Mouse (Mus musculus) kidney, embryonic 16.5 days (tissue): ENCODE measurements around the gene Mmp9. TPM values are rescaled to one million over a fixed set of nuclear protein-coding genes. Genes with fewer than 3 reads are reported as not detected.
A peak's percentile ranks its signal among the peaks of the same experiment; 100 is the strongest.

ENCODE experiments used
- ATAC-seq: fragments of 200-750 bp; cut with Nextera tagmentation; 2 replicates; pipeline ENCODE4 v1.8.0; 2017; ENCODE audit warnings: moderate TSS enrichment; ENCODE audit not compliant: low FRiP score, low TSS enrichment
- H3K27ac ChIP-seq: fragments of 300-500 bp; sonication (generic); 2 replicates; pipeline ENCODE4 v1.5.1; 2014; ENCODE audit warnings: low read length
- H3K27me3 ChIP-seq: fragments of 300-500 bp; sonication (generic); 2 replicates; pipeline ENCODE4 v1.6.1; 2014; ENCODE audit warnings: low read length, control low read depth, mixed read lengths; ENCODE audit not compliant: insufficient read depth
- H3K36me3 ChIP-seq: fragments of 300-500 bp; sonication (generic); 2 replicates; pipeline ENCODE4 v1.6.1; 2014; ENCODE audit warnings: low read length, control low read depth, mixed read lengths; ENCODE audit not compliant: insufficient read depth
- H3K4me1 ChIP-seq: fragments of 300-500 bp; sonication (generic); 2 replicates; pipeline ENCODE4 v1.6.1; 2014; ENCODE audit warnings: low read length, control low read depth, mixed read lengths; ENCODE audit not compliant: insufficient read depth
- H3K4me2 ChIP-seq: fragments of 300-500 bp; sonication (generic); replicated peaks from 2 replicates; pipeline ENCODE4 v1.6.1; 2014; ENCODE audit warnings: low read depth, low read length
- H3K4me3 ChIP-seq: fragments of 300-500 bp; sonication (generic); 2 replicates; pipeline ENCODE4 v1.5.1; 2014; ENCODE audit warnings: mild to moderate bottlenecking, low read length
- H3K9ac ChIP-seq: fragments of 300-500 bp; sonication (generic); replicated peaks from 2 replicates; pipeline ENCODE4 v1.6.1; 2014; ENCODE audit warnings: low read length
- H3K9me3 ChIP-seq: fragments of 300-500 bp; sonication (generic); 2 replicates; pipeline ENCODE4 v1.6.1; 2016; ENCODE audit warnings: low read length, control low read depth
- WGBS: fragments of 180-500 bp; shearing (Covaris S2); extraction: QIAGEN DNeasy Blood & Tissue Kit; methylation state at CpG from one replicate; pipeline ENCODE4 v1.1.7; 2014; 5-methylcytosine and 5-hydroxymethylcytosine counted together
- polyA plus RNA-seq: library from polyadenylated mRNA; unstranded; fragments of >200 nt; fragmentation: Nextera tagmentation; extraction: Ambion mirVana; gene quantifications from 2 replicates; pipeline ENCODE4 v1.2.1, GENCODE M21; 2015

The Mmp9 gene
- polyA plus RNA-seq, 1 experiment from 2014 or later, result 3.2 TPM

- 0% methylated on average over 89 of the region's 91 CpGs for WGBS
- Histone ChIP-seq H3K27ac (peak within 1 kb of the TSS; percentile 98), H3K4me1 (peaks cover 17% of the 10 kb centered on the region), H3K4me2 (peak within 1 kb of the TSS; percentile 72), H3K36me3 (peaks cover 27% of the 10 kb centered on the region), H3K27me3 (no peaks in the 10 kb centered on the region), H3K9ac (peak within 1 kb of the TSS; percentile 96), H3K4me3 (peak within 1 kb of the TSS; percentile 65), H3K9me3 (peaks cover 3% of the 10 kb centered on the region)
- ATAC-seq, result peak; percentile 87
Measured at GRCm38 (mm10) chr2:164911086-164912048, 29.2 kb upstream of the Mmp9 start, which contains the start of gene Zfp335. TSS of gene Zfp335 (minus strand) at chr2:164911757.

- 10% methylated on average over 12 of the region's 12 CpGs for WGBS
- H3K9ac ChIP-seq, result peak overlapping the region; percentile 96
- ATAC-seq, result peak; percentile 9
- peak overlapping the region; percentile 65 for H3K4me3 ChIP-seq
- no peaks in the 10 kb centered on the region for H3K27me3 ChIP-seq
- peaks cover 20% of the 10 kb centered on the region for H3K36me3 ChIP-seq
- peak overlapping the region; percentile 72 for H3K4me2 ChIP-seq
- H3K27ac ChIP-seq, result peak overlapping the region; percentile 98
- peaks cover 17% of the 10 kb centered on the region for H3K4me1 ChIP-seq
- no peaks in the 10 kb centered on the region for H3K9me3 ChIP-seq
Measured at GRCm38 (mm10) chr2:164912151-164912550, 28.4 kb upstream of the Mmp9 start.

- 84% methylated on average over 9 of the region's 9 CpGs for WGBS
- no peak overlapping the region; the same call in 1 of the 2 replicates for H3K9ac ChIP-seq
Measured at GRCm38 (mm10) chr2:164912749-164913427, 27.7 kb upstream of the Mmp9 start.

GRCm38 (mm10) chr2:164913428-164913786 is 27.2 kb upstream of the Mmp9 start:
- no peaks in the 10 kb centered on the region for H3K27me3 ChIP-seq
- peaks cover 7% of the 10 kb centered on the region for H3K36me3 ChIP-seq
- ATAC-seq, result no peak
- H3K9me3 ChIP-seq, result no peaks in the 10 kb centered on the region
- H3K4me1 ChIP-seq, result peaks cover 17% of the 10 kb centered on the region
- no peak overlapping the region for H3K27ac ChIP-seq
- 81% methylated on average over 2 of the region's 2 CpGs for WGBS
- no peak overlapping the region for H3K4me2 ChIP-seq
- H3K4me3 ChIP-seq, result no peak overlapping the region
- H3K9ac ChIP-seq, result no peak overlapping the region

More at GRCm38 (mm10) chr2:164912749-164913427, 27.7 kb upstream of the Mmp9 start:
- Histone ChIP-seq H3K4me2 (no peak overlapping the region), H3K9me3 (no peaks in the 10 kb centered on the region), H3K4me1 (peaks cover 17% of the 10 kb centered on the region), H3K4me3 (no peak overlapping the region), H3K27ac (no peak overlapping the region), H3K36me3 (peaks cover 12% of the 10 kb centered on the region), H3K27me3 (no peaks in the 10 kb centered on the region)
- ATAC-seq, result no peak

- 37% methylated on average over 5 of the region's 5 CpGs for WGBS
- Histone ChIP-seq H3K27me3 (no peaks in the 10 kb centered on the region), H3K4me1 (peaks cover 6% of the 10 kb centered on the region), H3K9ac (no peak overlapping the region), H3K9me3 (no peaks in the 10 kb centered on the region), H3K4me3 (no peak overlapping the region), H3K4me2 (no peak overlapping the region), H3K27ac (no peak overlapping the region), H3K36me3 (peaks cover 8% of the 10 kb centered on the region; the same call in 1 of the 2 replicates)
- ATAC-seq, result no peak
Measured at GRCm38 (mm10) chr2:164916820-164917219, 23.8 kb upstream of the Mmp9 start.

- H3K27me3 ChIP-seq, result no peaks in the 10 kb centered on the region
- no peak for ATAC-seq
- no peak overlapping the region for H3K27ac ChIP-seq
- H3K9ac ChIP-seq, result no peak overlapping the region
- WGBS, result 40% methylated on average over 10 of the region's 10 CpGs
- H3K9me3 ChIP-seq, result no peaks in the 10 kb centered on the region
- H3K36me3 ChIP-seq, result peaks cover 8% of the 10 kb centered on the region; the same call in 1 of the 2 replicates
- H3K4me3 ChIP-seq, result no peak overlapping the region
- no peak overlapping the region for H3K4me2 ChIP-seq
- H3K4me1 ChIP-seq, result peaks cover 3% of the 10 kb centered on the region
Measured at GRCm38 (mm10) chr2:164917371-164917770, 23.2 kb upstream of the Mmp9 start.

GRCm38 (mm10) chr2:164918325-164918724 is 22.3 kb upstream of the Mmp9 start:
- no peak overlapping the region for H3K4me3 ChIP-seq
- ATAC-seq, result 0 out of 2 replicates have a peak, but pooled peaks have one; percentile 11
- peaks cover 3% of the 10 kb centered on the region for H3K4me1 ChIP-seq
- no peak overlapping the region for H3K27ac ChIP-seq
- WGBS, result 64% methylated on average over 4 of the region's 5 CpGs
- no peaks in the 10 kb centered on the region for H3K27me3 ChIP-seq
- H3K4me2 ChIP-seq, result no peak overlapping the region
- no peaks in the 10 kb centered on the region for H3K9me3 ChIP-seq
- no peak overlapping the region for H3K9ac ChIP-seq
- H3K36me3 ChIP-seq, result peaks cover 8% of the 10 kb centered on the region; the same call in 1 of the 2 replicates

- WGBS, result 55% methylated on average over 7 of the region's 7 CpGs
- Histone ChIP-seq H3K4me3 (no peak overlapping the region), H3K4me1 (peaks cover 13% of the 10 kb centered on the region), H3K27ac (no peak overlapping the region), H3K4me2 (no peak overlapping the region), H3K27me3 (no peaks in the 10 kb centered on the region), H3K36me3 (peaks cover 8% of the 10 kb centered on the region; the same call in 1 of the 2 replicates), H3K9ac (no peak overlapping the region), H3K9me3 (no peaks in the 10 kb centered on the region)
- no peak for ATAC-seq
Measured at GRCm38 (mm10) chr2:164921984-164922383, 18.6 kb upstream of the Mmp9 start.

GRCm38 (mm10) chr2:164923291-164923690 is 17.3 kb upstream of the Mmp9 start:
- Histone ChIP-seq H3K9me3 (no peaks in the 10 kb centered on the region), H3K4me3 (no peak overlapping the region), H3K27ac (no peak overlapping the region), H3K9ac (no peak overlapping the region), H3K4me1 (peaks cover 13% of the 10 kb centered on the region), H3K36me3 (peaks cover 8% of the 10 kb centered on the region; the same call in 1 of the 2 replicates), H3K4me2 (no peak overlapping the region), H3K27me3 (no peaks in the 10 kb centered on the region)
- 26% methylated on average over 4 of the region's 4 CpGs for WGBS
- ATAC-seq, result no peak
